Mouse (Mus musculus): ENCODE results near the gene Tspan10. TPM values are rescaled to one million over a fixed set of nuclear protein-coding genes. Genes with fewer than 3 reads are reported as not detected.

The Tspan10 gene
- polyA plus RNA-seq, 1 experiment from 2014 or later, result not detected

DNA sequence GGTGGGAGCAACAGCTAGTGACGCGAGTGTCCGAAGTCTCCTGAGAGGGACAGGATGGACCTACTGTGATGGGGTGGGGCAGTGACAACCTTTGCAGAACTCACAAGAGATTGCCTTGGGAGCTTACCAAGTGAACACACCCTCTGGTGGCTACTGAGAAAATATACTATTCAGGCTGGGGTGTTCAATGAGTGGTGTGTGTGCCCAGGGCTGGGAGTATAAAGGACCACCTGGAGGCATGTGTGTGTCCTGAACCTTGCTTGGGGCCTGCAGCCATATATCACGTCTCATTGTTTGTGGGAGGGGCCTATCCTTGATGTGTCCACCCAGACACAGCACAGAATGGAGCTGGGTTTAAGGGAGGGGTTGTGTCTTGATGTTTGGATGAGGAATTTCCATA, 46.1 kb downstream of the Tspan10 start:
- Histone ChIP-seq H3K27ac (no peak overlapping the region), H3K4me3 (no peak overlapping the region), H3K27me3 (no peaks in the 10 kb centered on the region), H3K4me2 (replicated peaks) (no peak overlapping the region), H3K9me3 (replicated peaks) (no peaks in the 10 kb centered on the region), H3K4me1 (peaks cover 46% of the 10 kb centered on the region), H3K36me3 (peaks cover 33% of the 10 kb centered on the region), H3K9ac (no peak overlapping the region)
- ATAC-seq (ENCODE audit: low FRiP score), result no peak
- 81% methylated on average over 4 of the region's 4 CpGs for WGBS

DNA sequence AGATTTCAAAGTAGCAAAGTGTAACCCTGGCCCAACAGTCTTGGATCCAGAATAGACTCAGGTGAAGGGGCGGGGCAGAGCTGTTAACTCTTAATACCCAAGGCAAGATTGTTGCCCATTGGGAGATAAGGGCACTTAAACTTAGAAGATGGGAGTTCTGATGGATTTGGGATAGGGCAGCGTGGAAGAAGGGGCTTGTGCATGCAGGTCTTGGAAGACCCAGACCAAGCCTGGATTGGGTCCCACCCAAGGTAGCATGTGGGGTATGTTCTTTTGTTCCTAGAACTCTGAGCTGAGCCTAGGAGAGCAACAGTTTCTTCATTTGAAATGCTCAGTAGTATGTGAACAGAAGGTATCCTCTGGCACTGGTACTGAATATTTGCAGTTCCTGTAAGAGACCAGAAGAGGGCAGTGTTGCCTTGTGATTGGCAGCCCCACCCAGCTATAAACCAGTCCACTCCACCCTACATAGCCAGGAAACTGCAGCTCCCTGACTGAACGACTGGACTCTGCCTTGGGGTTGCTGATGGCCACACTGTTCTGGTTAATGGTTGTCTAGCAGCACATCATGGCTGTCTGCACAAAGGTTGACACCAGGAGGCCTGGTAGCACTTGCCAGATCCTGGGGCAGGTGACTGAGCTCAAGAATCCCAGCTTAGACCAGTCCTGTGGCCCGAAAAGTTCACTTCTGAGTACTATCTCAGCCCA, 46.8 kb downstream of the Tspan10 start:
- no peak overlapping the region for H3K9ac ChIP-seq
- no peak overlapping the region for H3K4me2 ChIP-seq (replicated peaks)

DNA sequence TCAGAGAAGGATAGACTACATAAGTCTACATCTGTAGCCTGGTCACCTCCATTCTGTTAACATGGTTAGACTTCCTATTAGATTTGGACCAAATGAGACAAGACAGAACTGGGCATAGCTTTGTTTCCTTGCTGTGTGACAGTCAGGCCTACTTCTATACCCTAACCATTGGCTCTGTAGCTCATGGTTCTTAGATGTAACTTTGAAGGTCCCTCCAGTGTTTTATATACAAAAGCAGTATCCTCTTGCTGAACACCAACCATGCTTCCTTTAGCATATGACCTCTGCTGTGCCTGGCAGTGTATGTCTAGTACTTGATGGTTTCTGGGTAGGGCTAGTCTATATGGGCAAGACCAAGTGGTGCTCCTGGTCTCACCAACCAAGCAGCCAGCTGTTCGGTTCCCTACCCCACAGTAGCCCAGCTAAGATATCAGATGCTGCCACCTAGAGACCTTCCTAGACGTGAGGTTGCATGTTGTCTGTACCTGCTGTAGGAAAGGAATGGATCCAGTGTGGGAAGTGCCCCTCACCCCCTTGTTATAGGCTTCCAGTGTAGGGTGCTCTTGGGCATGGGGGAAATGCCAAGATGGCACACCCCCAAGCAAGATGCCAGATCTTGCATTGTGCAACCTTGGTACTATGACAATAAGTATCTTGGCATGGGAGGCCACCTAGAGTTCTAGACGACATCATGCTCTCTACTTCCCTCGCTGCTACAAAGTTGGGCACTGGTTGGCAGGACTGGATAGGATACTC, 48.0 kb downstream of the Tspan10 start:
- Histone ChIP-seq H3K27me3 (no peaks in the 10 kb centered on the region), H3K27ac (0 out of 2 replicates have a peak overlapping the region, but pooled peaks have one; percentile 81), H3K4me1 (peaks cover 39% of the 10 kb centered on the region), H3K4me3 (no peak overlapping the region), H3K9ac (no peak overlapping the region), H3K36me3 (peaks cover 42% of the 10 kb centered on the region), H3K9me3 (replicated peaks) (no peaks in the 10 kb centered on the region), H3K4me2 (replicated peaks) (peak overlapping the region; percentile 86)
- 33% methylated on average over 4 of the region's 4 CpGs for WGBS
- ATAC-seq (ENCODE audit: low FRiP score), result no peak

More for the DNA sequence above, 46.8 kb downstream of the Tspan10 start:
- no peaks in the 10 kb centered on the region for H3K9me3 ChIP-seq (replicated peaks)
- peaks cover 29% of the 10 kb centered on the region for H3K36me3 ChIP-seq
- 63% methylated on average over 4 of the region's 4 CpGs for WGBS
- H3K4me3 ChIP-seq, result no peak overlapping the region
- ATAC-seq (ENCODE audit: low FRiP score), result no peak
- H3K4me1 ChIP-seq, result peaks cover 44% of the 10 kb centered on the region
- no peaks in the 10 kb centered on the region for H3K27me3 ChIP-seq
- no peak overlapping the region for H3K27ac ChIP-seq

DNA sequence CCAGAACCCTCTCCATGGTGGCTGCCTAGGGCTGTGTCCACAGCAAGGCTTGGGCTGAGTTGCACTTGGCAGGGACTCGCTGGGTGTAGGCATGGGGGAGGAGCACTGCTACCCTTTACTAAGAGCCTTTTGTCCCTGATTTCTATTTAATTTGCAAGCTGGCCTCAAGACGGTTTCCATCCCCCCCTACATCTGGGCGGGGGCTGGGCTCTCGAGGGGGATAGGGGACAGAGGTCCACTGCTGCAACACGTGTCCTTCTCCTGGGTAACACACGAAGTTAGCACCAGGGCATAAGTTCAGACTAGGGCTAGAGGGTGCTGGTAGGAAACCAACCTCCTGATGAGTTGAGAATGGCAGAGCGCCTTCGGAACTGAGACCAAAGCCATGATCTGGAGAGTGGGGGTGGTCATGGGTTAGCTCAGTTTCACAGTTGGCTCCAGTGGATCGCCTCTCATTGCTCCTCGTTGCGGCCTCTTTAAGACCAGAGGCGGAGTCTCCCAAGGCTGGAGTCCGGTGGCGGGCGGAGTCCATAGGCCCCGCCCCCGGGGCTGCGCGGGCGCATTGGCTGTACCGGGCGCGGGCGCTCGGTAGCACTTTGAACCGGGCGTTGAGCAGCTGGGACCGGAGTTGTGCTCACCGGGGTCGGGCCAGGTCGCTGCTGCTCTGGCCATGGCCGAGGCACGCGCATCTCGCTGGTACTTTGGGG, 49.0 kb downstream of the Tspan10 start, which contains the start of gene Slc25a10:
TSS of gene Slc25a10 (plus strand) at position 524 of the 707 bp plus-strand sequence.
- Histone ChIP-seq H3K4me3 (peak within 1 kb of the TSS; percentile 80), H3K4me1 (peaks cover 34% of the 10 kb centered on the region), H3K36me3 (peaks cover 48% of the 10 kb centered on the region), H3K27ac (peak within 1 kb of the TSS; percentile 81), H3K4me2 (replicated peaks) (peak within 1 kb of the TSS; percentile 86), H3K9ac (peak within 1 kb of the TSS; percentile 82), H3K9me3 (replicated peaks) (no peaks in the 10 kb centered on the region), H3K27me3 (no peaks in the 10 kb centered on the region)
- ATAC-seq (ENCODE audit: low FRiP score), result peak; percentile 87
- under 1% methylated on average over 32 of the region's 35 CpGs for WGBS

DNA sequence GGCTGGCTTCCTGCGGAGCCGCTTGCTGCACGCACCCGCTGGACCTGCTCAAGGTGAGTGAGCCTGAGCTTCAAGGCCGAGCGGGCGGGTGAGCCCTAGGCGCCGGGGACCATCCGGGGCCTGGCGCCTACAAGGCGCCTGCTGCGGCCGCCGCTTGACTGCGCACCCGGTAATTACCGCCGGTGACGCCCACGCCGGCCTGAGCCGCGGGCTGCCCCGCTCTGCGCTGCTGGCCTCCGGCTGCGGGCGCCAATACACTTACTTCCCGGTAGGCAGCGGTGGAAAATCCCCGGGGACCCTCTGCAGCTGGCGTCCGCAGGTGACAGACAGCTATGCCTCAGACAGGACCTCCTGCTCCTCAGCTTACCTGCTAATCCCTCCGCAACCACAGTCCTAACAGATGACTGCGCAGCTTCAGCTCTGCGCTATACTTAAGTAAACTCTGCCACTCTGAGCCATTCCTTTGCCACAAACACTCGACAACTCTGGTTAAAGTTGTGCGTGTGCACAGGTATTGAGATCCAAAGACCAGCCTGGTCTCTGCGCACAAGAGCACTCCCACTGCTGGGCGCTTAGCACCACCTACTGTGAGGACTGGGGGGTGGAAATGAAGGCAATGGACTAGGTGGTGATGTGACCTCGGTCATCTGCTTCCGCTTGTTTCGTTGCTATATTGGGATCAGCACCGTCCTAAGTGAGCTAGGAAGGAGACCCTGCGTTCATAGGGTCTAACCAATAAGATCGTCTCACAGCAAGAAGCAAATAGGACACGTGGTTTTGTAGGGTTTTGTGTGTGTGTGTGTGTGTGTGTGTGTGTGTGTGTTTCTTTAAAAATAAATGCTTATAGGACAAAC, 49.8 kb downstream of the Tspan10 start:
- Histone ChIP-seq H3K4me3 (peak overlapping the region; percentile 80), H3K27me3 (no peaks in the 10 kb centered on the region), H3K4me2 (replicated peaks) (peak overlapping the region; percentile 86), H3K9ac (peak overlapping the region; percentile 82), H3K9me3 (replicated peaks) (no peaks in the 10 kb centered on the region), H3K36me3 (peaks cover 49% of the 10 kb centered on the region), H3K27ac (peak overlapping the region; percentile 81), H3K4me1 (peaks cover 34% of the 10 kb centered on the region)
- 1% methylated on average over 48 of the region's 48 CpGs for WGBS
- peak; percentile 10 for ATAC-seq (ENCODE audit: low FRiP score)

DNA sequence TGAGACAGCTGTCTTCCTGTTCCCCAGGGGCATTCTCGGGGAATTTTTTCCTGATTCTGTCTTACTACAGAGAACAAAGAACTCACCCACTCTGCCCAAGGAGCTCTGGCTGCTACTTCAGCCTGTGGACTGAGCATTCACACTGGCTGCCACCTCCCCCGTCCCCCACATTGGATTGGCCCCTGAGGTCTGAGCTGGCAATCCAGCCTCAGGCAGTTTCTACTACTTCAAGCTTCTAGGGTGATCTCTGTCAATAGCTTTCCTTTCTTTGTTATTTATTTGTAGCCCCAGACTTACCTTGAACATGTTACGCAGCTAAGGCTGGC, 50.4 kb downstream of the Tspan10 start:
- Histone ChIP-seq H3K4me1 (peaks cover 34% of the 10 kb centered on the region), H3K4me3 (peak overlapping the region; percentile 80), H3K27me3 (no peaks in the 10 kb centered on the region), H3K4me2 (replicated peaks) (peak overlapping the region; percentile 86), H3K9me3 (replicated peaks) (no peaks in the 10 kb centered on the region), H3K27ac (peak overlapping the region; percentile 81), H3K36me3 (peaks cover 49% of the 10 kb centered on the region), H3K9ac (peak overlapping the region; percentile 82)
- no peak for ATAC-seq (ENCODE audit: low FRiP score)
- WGBS, result 32% methylated on average over 3 of the region's 3 CpGs

DNA sequence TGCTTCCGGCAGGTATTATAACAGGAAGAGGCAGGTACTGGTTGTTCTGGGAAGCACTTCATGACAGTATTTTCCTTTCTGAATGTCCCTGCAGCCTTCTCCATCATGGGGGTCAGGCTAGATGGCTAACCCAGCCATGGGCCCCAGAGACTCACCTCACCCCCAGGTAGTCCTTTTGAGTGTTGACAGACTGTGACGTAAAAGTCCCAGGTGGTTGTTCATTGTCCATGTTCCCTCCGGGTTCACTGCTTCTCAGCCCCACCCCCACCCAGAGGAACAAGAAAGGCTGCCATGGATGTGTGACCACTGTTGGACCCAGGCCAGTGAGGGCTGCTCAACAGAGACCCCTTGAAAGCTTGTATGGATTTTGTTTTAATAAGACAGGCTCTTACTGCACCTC, 50.9 kb downstream of the Tspan10 start:
- Histone ChIP-seq H3K9me3 (replicated peaks) (no peaks in the 10 kb centered on the region), H3K4me3 (peak overlapping the region; percentile 80), H3K27me3 (no peaks in the 10 kb centered on the region), H3K4me1 (peaks cover 34% of the 10 kb centered on the region), H3K4me2 (replicated peaks) (peak overlapping the region; percentile 86), H3K9ac (peak overlapping the region; percentile 82), H3K27ac (peak overlapping the region; percentile 81), H3K36me3 (peaks cover 49% of the 10 kb centered on the region)
- WGBS, result 57% methylated on average over 3 of the region's 3 CpGs
- no peak for ATAC-seq (ENCODE audit: low FRiP score)

DNA sequence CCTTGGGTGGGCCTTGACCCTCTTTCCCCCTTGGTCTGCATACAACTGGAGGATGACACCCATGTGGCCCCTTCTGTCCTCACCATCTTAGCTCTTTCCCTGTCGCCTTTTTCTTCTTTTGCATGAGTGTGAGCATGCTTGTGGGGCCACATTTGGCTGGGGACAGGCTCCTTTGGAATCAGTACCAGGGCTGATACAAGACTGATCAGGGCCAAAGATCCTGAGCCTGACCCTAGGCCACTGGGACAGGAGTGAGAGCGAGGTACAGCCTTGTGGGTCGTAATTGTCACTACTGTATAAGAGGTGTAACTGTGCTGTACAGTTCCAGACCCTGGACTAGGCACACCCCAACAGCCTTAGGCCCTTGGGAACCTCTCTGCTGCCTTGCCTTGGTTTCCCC, 51.5 kb downstream of the Tspan10 start:
- H3K4me1 ChIP-seq, result peaks cover 34% of the 10 kb centered on the region

More for the DNA sequence above, 51.5 kb downstream of the Tspan10 start:
- Histone ChIP-seq H3K4me3 (no peak overlapping the region), H3K4me2 (replicated peaks) (peak overlapping the region; percentile 86; the same call in 1 of the 2 replicates), H3K36me3 (peaks cover 49% of the 10 kb centered on the region), H3K9ac (no peak overlapping the region), H3K27ac (no peak overlapping the region), H3K27me3 (no peaks in the 10 kb centered on the region), H3K9me3 (replicated peaks) (no peaks in the 10 kb centered on the region)
- WGBS, result 83% methylated on average over 3 of the region's 3 CpGs
- no peak for ATAC-seq (ENCODE audit: low FRiP score)

Other genes with a start within 250 kb of the Tspan10 start
- gene Bahcc1, start 209.7 kb upstream of the Tspan10 start, polyA plus RNA-seq (2016; fragmentation: Nextera tagmentation; extraction: Ambion mirVana), result 21.9 and 23.8 TPM in 2 replicates
- gene Actg1, start 94.1 kb upstream of the Tspan10 start, polyA plus RNA-seq (2016; fragmentation: Nextera tagmentation; extraction: Ambion mirVana), result 3,608 and 3,685 TPM in 2 replicates
- gene Fscn2, start 81.1 kb upstream of the Tspan10 start, polyA plus RNA-seq (2016; fragmentation: Nextera tagmentation; extraction: Ambion mirVana), result 1.2 and 1.3 TPM in 2 replicates
- 52.2 and 59.1 TPM in 2 replicates for gene Faap100, start 63.9 kb upstream of the Tspan10 start, polyA plus RNA-seq (2016; fragmentation: Nextera tagmentation; extraction: Ambion mirVana)
- 51.4 and 51.5 TPM in 2 replicates for gene Nploc4, start 4.9 kb upstream of the Tspan10 start, polyA plus RNA-seq (2016; fragmentation: Nextera tagmentation; extraction: Ambion mirVana)
- gene Pde6g, start 10.9 kb downstream of the Tspan10 start, polyA plus RNA-seq (2016; fragmentation: Nextera tagmentation; extraction: Ambion mirVana), result not detected in 2 replicates
- 10.6 and 11.3 TPM in 2 replicates for gene Oxld1, start 15.4 kb downstream of the Tspan10 start, polyA plus RNA-seq (2016; fragmentation: Nextera tagmentation; extraction: Ambion mirVana)
- gene Ccdc137, start 15.5 kb downstream of the Tspan10 start, polyA plus RNA-seq (2016; fragmentation: Nextera tagmentation; extraction: Ambion mirVana), result 33.8 and 35.5 TPM in 2 replicates
- 57.1 and 58.4 TPM in 2 replicates for gene Arl16, start 25.0 kb downstream of the Tspan10 start, polyA plus RNA-seq (2016; fragmentation: Nextera tagmentation; extraction: Ambion mirVana)
- gene Mrpl12, start 42.0 kb downstream of the Tspan10 start, polyA plus RNA-seq (2016; fragmentation: Nextera tagmentation; extraction: Ambion mirVana), result 104 and 108 TPM in 2 replicates
- 37.7 and 38.0 TPM in 2 replicates for gene Slc25a10, start 49.2 kb downstream of the Tspan10 start, polyA plus RNA-seq (2016; fragmentation: Nextera tagmentation; extraction: Ambion mirVana)
- 0.47 and 0.54 TPM in 2 replicates for gene Gcgr, start 88.1 kb downstream of the Tspan10 start, polyA plus RNA-seq (2016; fragmentation: Nextera tagmentation; extraction: Ambion mirVana)
- gene Mcrip1, start 107.1 kb downstream of the Tspan10 start, polyA plus RNA-seq (2016; fragmentation: Nextera tagmentation; extraction: Ambion mirVana), result 210 and 219 TPM in 2 replicates
- gene Ppp1r27, start 108.5 kb downstream of the Tspan10 start, polyA plus RNA-seq (2016; fragmentation: Nextera tagmentation; extraction: Ambion mirVana), result not detected in 2 replicates
- gene P4hb, start 130.6 kb downstream of the Tspan10 start, polyA plus RNA-seq (2016; fragmentation: Nextera tagmentation; extraction: Ambion mirVana), result 473 and 486 TPM in 2 replicates
- gene Arhgdia, start 139.0 kb downstream of the Tspan10 start, polyA plus RNA-seq (2016; fragmentation: Nextera tagmentation; extraction: Ambion mirVana), result 548 TPM in 2 replicates
- gene Alyref, start 155.7 kb downstream of the Tspan10 start, polyA plus RNA-seq (2016; fragmentation: Nextera tagmentation; extraction: Ambion mirVana), result 539 and 588 TPM in 2 replicates
- gene Anapc11, start 155.8 kb downstream of the Tspan10 start, polyA plus RNA-seq (2016; fragmentation: Nextera tagmentation; extraction: Ambion mirVana), result 153 and 170 TPM in 2 replicates
- gene Npb, start 165.8 kb downstream of the Tspan10 start, polyA plus RNA-seq (2016; fragmentation: Nextera tagmentation; extraction: Ambion mirVana), result 1.0 and 1.3 TPM in 2 replicates
- gene Pcyt2, start 175.3 kb downstream of the Tspan10 start, polyA plus RNA-seq (2016; fragmentation: Nextera tagmentation; extraction: Ambion mirVana), result 145 and 148 TPM in 2 replicates
- 43.9 and 50.0 TPM in 2 replicates for gene Sirt7, start 182.6 kb downstream of the Tspan10 start, polyA plus RNA-seq (2016; fragmentation: Nextera tagmentation; extraction: Ambion mirVana)
- gene Mafg, start 191.0 kb downstream of the Tspan10 start, polyA plus RNA-seq (2016; fragmentation: Nextera tagmentation; extraction: Ambion mirVana), result 40.1 TPM in 2 replicates
- 28.5 and 28.8 TPM in 2 replicates for gene Pycr1, start 201.1 kb downstream of the Tspan10 start, polyA plus RNA-seq (2016; fragmentation: Nextera tagmentation; extraction: Ambion mirVana)
- gene Myadml2, start 205.5 kb downstream of the Tspan10 start, polyA plus RNA-seq (2016; fragmentation: Nextera tagmentation; extraction: Ambion mirVana), result 0.39 and 0.60 TPM in 2 replicates
- gene Notum, start 218.5 kb downstream of the Tspan10 start, polyA plus RNA-seq (2016; fragmentation: Nextera tagmentation; extraction: Ambion mirVana), result 1.7 and 3.0 TPM in 2 replicates
- gene Aspscr1, start 230.3 kb downstream of the Tspan10 start, polyA plus RNA-seq (2016; fragmentation: Nextera tagmentation; extraction: Ambion mirVana), result 144 and 151 TPM in 2 replicates